Mouse (Mus musculus) embryo, embryonic 11.5 days (tissue): Measurements from ENCODE around the gene Plekhh2.

Experiments
- DNase-seq: peaks from one replicate; pipeline ENCODE4 v3.0.0-alpha.2; 2012; ENCODE audit warnings: low read depth, low spot score

Gene Plekhh2

GRCm38 (mm10) chr17:84606976-84607375 lies 95.3 kb downstream of the Plekhh2 start:
- no peak for DNase-seq

GRCm38 (mm10) chr17:84607617-84608016 lies 95.9 kb downstream of the Plekhh2 start:
- no peak for DNase-seq

- no peak for DNase-seq
Measured at GRCm38 (mm10) chr17:84608606-84609005, 96.9 kb downstream of the Plekhh2 start.

GRCm38 (mm10) chr17:84611500-84611899 lies 99.8 kb downstream of the Plekhh2 start:
- no peak for DNase-seq

GRCm38 (mm10) chr17:84611971-84612370 lies 100.3 kb downstream of the Plekhh2 start:
- no peak for DNase-seq

- DNase-seq: no peak
Measured at GRCm38 (mm10) chr17:84615811-84616210, 104.1 kb downstream of the Plekhh2 start.

- DNase-seq: no peak
Measured at GRCm38 (mm10) chr17:84616526-84617074, 104.9 kb downstream of the Plekhh2 start.

DNA sequence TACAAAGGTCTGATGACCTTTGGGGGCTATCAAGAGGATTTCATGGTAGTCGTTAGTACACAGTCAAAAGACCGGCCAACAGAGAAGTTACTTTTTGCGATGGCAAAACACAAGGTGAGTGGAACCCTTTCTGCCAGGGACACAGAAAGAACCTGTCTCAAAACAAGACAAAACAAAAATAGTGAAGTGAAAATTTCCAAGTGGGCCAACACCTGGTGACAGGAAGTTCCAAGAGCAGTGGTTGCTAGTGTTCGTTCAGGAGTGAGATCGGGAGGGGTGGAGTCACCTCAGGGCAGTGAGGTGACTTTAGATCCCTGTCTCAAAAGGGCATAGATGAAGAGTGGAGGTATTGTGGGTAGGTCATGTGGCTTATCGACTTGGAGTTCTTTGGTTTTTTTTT lies 106.3 kb downstream of the Plekhh2 start:
- no peak for DNase-seq

DNA sequence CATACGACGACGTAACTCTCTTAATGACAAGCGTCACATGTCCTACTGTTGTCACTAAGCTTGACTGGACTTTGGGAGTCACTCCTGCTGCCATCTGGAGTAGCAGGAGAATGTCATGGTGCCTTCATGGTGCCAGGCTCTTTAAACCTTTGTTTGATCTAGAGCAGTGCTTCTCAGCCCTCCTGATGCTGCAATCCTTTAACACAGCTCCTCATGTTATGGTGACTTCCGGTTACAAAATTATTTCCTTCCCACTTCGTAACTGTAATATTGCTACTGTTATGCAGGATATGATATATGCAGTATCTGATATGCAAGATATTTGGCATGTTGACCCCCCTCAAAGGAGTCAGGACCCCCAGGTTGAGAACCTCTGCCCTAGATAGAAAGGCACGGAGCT lies 107.4 kb downstream of the Plekhh2 start:
- no peak for DNase-seq

- no peak for DNase-seq
Measured at GRCm38 (mm10) chr17:84620076-84620475, 108.4 kb downstream of the Plekhh2 start.

DNA sequence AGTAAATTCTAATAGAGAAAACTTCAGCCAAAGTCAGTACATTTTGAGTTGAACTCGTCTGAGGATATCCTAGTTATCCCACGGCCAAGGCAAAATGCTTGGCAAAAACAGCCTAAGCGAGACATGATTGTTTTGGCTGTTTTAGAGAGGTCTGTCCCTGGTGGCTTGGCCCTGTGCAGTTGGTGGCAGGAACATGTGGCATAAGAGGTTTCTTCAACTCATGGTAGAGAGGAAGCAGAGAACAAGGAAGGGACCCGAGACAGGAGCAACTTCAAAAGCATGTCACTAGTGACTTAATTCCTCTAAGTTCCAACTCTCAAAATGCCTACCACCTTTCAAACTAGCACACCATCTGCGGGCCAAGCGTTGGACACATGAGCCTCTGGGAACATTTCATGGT lies 108.9 kb downstream of the Plekhh2 start:
- DNase-seq: no peak

DNA sequence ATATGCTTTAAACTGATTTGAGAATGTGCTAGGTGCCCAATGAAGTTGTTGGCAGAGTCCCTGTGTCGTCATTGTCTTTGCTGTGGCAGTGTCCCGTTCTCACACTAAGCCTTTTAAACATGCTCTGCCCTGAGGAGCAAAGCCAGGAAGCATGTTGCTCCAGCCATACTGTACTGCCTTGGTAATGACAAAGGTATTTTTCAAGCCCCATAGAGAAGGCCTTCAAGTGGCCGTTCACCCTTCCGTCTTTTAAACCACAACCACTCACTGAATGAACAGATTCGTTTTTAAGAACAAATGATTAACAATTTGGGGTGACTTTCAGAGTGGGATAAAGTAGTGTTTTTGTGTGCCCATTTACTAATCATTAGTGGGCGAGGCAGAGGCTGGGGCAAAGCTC lies 109.5 kb downstream of the Plekhh2 start:
- DNase-seq: no peak

- no peak for DNase-seq
Measured at GRCm38 (mm10) chr17:84622028-84622427, 110.3 kb downstream of the Plekhh2 start.

DNA sequence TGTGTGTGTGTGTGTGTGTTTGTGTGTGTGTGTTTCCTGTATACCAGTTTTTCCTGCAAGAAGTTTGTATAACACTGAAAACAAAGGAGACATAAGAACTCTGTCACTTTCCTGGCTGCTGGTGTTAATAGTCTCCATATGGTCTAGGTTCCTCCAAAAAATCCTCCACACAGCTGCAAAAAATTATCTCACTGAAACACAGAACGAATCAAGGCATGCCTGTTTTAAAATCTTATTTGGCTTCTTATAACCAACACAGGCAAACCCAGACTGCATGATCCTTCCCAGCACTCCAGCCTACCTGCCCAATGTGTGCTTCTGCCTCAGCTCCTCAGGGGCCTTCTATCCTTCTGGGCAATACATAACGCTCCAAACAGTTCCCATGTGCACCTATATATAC lies 111.2 kb downstream of the Plekhh2 start:
- DNase-seq: no peak

DNA sequence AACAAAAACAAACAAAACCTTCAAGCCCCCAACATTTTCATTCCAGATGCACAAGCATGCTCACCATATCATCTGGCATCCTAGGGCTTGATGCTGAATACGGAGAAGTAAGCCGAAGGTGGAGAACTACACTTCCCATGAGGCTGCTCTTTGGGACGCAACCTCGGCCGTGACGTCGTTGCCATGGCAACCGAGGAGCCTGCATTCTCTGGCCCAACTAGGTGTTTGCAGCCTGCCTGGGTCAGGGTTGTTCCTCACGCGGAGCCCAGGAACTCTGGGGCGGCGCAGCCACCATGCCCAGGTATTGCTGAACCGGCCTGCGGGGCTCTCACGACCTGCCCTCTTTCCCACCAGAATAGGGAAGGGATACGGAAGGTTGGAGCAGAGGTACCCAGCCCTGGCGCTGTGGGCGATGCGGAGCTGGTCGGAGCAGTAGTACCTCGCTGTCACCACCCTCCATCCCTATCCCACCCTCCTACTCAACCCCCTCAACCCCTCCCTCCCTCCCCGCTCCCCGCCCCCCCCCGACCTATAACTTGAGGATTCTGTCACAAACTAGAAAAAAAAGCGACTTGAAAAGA lies 114.7 kb downstream of the Plekhh2 start, which contains the start of gene Dync2li1:
TSS of gene Dync2li1 (plus strand) at position 221 of the 581 bp plus-strand sequence.
- peak; percentile 95 for DNase-seq

GRCm38 (mm10) chr17:84626857-84627305 lies 115.2 kb downstream of the Plekhh2 start:
- no peak for DNase-seq

GRCm38 (mm10) chr17:84627721-84628120 lies 116.0 kb downstream of the Plekhh2 start:
- DNase-seq: no peak

GRCm38 (mm10) chr17:84628611-84629010 lies 116.9 kb downstream of the Plekhh2 start:
- DNase-seq: no peak

DNA sequence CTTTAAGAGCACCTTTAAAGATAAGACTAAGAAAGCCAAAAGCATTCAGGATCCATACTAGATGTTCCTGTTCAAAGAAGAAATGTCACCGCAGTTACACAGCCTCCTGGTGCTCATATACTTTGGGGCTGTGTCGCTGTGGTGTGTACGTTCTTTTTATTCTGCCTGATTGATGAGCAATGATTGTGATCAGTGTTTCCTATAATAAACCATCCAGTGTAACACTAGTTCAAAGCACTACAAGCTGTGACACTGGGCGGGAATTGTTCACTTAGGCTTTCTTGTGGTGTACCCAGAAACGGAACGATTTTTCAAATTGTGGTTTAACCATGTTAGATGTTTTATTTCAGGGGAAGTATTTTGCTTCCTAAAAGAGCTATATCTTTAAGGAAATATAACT lies 120.1 kb downstream of the Plekhh2 start:
- DNase-seq: no peak

DNA sequence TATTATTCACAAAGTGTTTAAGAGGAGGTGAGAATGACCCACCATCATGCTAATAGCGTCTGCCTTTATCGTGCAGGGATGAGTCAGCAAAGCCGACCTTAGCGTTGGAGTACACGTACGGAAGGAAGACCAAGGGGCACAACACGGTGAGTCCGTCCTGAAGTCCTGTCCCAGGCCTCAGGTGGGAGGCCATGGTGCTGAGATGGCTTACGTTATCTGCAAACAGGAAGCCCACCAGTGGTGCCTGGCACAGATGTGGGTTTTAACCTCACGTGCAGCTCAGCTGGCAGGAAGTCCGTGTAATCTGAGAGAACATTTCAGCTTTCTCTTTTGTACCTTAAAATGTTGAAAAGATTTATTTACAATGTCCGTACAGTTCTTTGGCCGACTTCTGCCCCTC lies 121.7 kb downstream of the Plekhh2 start:
- DNase-seq: no peak

DNA sequence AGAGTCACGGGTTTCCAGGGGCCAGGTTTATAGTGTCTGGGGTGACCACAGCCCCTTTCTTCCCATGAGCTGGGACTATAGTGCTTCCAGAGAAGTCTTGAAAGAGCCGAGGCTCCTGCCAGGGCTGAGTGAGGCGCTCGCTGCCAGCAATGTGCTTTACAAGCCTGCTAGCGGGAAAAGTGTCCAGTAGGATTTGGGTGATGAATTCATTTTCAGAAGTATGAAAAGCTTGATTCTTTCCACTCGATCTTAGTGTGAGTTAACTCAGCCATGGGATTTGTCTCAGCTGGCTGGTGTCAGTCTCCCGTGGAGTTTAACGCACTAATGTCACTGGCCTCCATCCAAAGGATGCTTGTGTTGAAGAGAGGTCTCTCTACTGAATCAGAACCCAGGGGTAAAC lies 124.6 kb downstream of the Plekhh2 start:
- DNase-seq: no peak

GRCm38 (mm10) chr17:84637971-84638370 lies 126.3 kb downstream of the Plekhh2 start:
- DNase-seq: no peak

DNA sequence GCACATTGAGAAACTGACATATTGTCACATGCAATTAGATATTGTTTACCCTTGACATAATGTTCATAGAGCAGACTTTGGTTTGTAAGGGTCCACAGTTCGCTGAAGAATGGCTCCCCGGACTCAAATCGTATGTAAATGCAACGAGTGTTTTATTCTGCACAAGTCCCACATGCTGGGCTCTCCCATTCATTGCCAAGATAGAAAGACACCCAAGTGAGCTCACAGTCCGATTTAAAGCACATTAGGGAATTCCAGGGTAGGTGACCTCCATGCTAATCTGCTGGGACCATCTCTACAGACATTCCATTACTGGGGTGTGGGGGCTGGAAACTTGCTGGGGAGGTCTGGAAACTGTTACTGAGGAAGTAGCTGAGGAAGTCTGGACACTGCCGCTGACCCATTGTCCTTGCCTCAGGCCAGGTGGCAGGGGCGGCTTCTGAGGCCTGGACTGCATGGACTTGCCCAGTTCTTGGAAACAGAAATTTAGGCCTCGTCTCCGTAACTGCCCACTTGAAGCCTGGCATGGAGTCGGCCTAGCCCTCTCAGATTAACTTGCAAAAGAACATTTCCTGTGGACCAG lies 128.2 kb downstream of the Plekhh2 start:
- no peak for DNase-seq
